Mouse (Mus musculus): ENCODE results near the gene Azgp1.
"Not testable (repeated sequence)": the region's sequence is repeated elsewhere in the genome, so short reads cannot be mapped to it uniquely, and the experiment has no call there.

DNA sequence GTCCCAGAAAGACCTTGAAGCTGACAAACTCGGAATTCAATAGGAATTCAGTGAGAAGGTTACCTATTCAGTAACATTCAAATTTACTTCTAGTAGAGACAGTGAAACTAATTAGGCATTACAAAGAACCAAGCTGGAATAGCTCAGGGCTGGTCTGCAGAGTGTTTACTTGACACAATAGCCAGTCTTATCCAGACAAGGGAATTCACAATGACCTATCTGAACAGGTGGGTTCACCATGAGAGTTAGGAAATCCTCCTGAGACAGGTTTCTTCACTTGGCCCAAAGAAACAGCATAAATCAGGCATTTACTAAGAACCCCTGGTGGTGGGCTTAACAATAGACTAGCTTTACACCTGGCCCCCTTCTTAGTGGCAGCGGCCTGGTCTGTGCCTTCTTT, 47.4 kb upstream of the Azgp1 start:
- not testable (repeated sequence) for TF ChIP-seq POLR2A, CTCF (IDR thresholded peaks at IDR 0.05; ENCODE audit: insufficient read depth, low read depth, low read length)

All from olfactory bulb, adult 2 months (tissue).